Mouse (Mus musculus): ENCODE data around the gene Spata31d1d. TPM values are rescaled to one million over a fixed set of nuclear protein-coding genes. Genes with fewer than 3 reads are reported as not detected.
"Not testable (repeated sequence)": the region's sequence is repeated elsewhere in the genome, so short reads cannot be mapped to it uniquely, and the experiment has no call there.

Spata31d1d gene
- polyA plus RNA-seq, 1 experiment from 2014 or later = not detected

DNA sequence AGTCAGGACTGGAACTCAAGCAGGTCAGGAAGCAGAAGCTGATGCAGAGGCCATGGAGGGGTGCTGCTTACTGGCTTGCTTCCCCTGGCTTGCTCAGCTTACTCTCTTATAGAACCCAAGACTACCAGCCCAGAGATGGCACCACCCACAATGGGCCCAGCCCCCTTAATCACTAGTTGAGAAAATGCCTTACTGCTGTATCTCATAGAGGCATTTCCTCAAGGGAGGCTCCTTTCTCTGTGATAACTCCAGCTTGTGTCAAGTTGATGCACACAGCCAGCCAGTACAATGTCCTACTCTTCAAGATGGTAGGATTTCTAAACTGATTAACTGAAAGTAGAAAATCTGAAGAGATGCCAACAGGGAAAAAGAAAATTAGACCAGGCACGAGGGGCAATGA lies 9.5 kb downstream of the Spata31d1d start:
- WGBS = 81% methylated on average over 1 of the region's 1 CpGs

DNA sequence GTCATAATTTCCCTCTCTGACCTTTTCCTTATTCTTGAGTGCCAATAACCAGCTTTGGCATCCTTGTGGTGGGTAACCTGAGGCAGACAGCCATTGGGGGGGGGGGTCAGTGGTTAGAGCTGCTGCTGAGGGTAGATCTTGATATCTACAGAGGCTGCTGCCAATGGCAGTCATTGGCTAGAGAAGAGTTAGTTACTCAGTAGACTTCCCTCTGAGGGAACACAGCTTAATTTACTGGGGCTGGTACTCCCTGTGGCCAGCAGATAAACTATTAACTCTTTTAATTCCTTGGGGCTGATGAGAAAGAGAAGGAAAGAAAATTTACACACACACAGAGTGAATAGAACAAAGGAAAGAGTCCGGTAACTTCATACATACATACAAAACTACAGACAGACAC lies 12.1 kb downstream of the Spata31d1d start:
- Histone ChIP-seq H3K9me3 (no peaks in the 10 kb centered on the region), H3K4me1 (replicated peaks) (peaks cover 7% of the 10 kb centered on the region; the same call in 1 of the 2 replicates)
- 100% methylated on average over 1 of the region's 1 CpGs for WGBS

More for the DNA sequence above, 9.5 kb downstream of the Spata31d1d start:
- not testable (repeated sequence) for H3K36me3 ChIP-seq; H3K4me2 ChIP-seq; H3K9ac ChIP-seq; H3K9me3 ChIP-seq; H3K4me3 ChIP-seq; H3K27me3 ChIP-seq; ATAC-seq (ENCODE audit: low FRiP score); H3K27ac ChIP-seq
- H3K4me1 ChIP-seq (replicated peaks) = peaks cover 15% of the 10 kb centered on the region

DNA sequence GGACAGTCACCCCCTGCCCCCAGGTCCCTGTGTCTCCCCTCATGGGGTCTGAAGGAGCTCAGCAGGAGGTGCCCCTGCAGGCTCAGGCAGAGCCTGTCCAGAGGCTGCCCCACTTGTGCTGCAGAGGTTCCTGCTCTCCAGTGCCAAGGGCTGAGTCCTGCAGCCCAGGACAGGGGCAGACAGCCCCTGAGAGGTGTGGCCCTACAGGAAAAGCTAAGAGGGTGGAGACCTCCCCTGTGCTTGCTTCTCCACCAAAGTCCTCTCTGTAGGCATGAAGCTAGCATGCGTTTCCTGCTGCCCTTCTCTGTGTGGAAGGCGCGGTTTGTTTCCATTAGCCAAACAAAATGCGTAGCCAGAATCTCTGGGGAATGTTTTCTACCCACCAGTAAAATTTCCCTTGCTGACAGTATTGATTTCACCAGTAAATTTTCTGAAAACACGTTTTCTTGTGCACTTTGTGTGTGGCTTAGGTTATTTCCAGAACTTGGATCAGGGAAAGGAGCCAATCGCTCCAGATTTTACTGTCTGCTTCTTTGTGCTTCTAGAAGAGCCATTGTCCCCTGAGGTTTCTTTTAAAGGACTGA lies 12.6 kb downstream of the Spata31d1d start:
- ATAC-seq (ENCODE audit: low FRiP score); H3K4me1 ChIP-seq (replicated peaks); H3K36me3 ChIP-seq; H3K9ac ChIP-seq; H3K27me3 ChIP-seq; H3K4me3 ChIP-seq; H3K9me3 ChIP-seq; H3K4me2 ChIP-seq; H3K27ac ChIP-seq: not testable (repeated sequence)
- 41% methylated on average over 6 of the region's 6 CpGs for WGBS

More for the DNA sequence above, 12.1 kb downstream of the Spata31d1d start:
- Histone ChIP-seq H3K27me3 (no peaks in the 10 kb centered on the region), H3K36me3 (no peaks in the 10 kb centered on the region), H3K27ac (no peak overlapping the region), H3K9ac (no peak overlapping the region), H3K4me3 (no peak overlapping the region), H3K4me2 (no peak overlapping the region)
- no peak for ATAC-seq (ENCODE audit: low FRiP score)

DNA sequence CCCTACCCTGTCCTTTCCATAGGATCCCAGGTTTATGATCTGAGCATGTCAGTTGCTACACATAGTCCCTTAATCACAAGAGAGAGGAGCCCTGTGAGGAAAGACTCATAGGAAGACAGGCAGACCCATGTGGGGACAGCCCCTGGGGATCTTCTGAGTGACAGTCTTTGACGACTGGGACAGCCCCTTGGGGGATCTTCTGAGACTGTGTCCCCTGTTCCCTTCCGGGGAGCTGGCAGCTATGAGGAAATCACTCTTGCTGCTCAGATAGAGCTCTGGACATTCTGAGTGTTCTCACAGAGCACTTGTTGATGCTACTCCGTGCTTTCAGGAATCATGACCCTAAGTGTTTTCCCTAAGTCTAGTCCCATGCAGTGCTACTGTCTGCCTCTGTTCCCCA lies 17.8 kb downstream of the Spata31d1d start:
- H3K27me3 ChIP-seq = no peaks in the 10 kb centered on the region
- H3K4me2 ChIP-seq = no peak overlapping the region
- H3K36me3 ChIP-seq = no peaks in the 10 kb centered on the region
- no peak for ATAC-seq (ENCODE audit: low FRiP score)
- no peaks in the 10 kb centered on the region for H3K9me3 ChIP-seq
- no peak overlapping the region for H3K9ac ChIP-seq
- H3K4me1 ChIP-seq (replicated peaks) = no peaks in the 10 kb centered on the region
- WGBS = 40% methylated on average over 3 of the region's 3 CpGs
- no peak overlapping the region for H3K4me3 ChIP-seq
- H3K27ac ChIP-seq = no peak overlapping the region

DNA sequence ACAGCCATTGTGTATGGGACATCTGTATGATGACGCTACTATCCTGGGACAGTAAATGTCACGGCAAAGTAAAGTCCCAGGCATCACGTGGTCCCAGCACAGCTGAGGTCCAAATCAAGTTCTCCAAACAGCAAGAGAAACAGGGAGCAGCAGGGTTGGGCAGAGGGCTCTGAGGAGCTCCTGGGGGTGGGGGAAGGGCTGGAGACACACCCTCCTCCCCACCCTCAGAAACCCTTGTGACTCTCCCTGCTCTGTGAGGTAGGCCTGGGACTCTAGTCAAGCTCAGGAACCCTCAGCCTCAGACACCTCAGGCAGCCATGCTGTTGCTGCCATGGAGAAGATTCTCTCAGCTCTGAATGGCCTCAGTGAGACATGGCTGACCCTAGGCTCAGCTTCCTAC lies 19.6 kb downstream of the Spata31d1d start, which contains the start of gene Spata31d1b:
Spata31d1b (plus strand) TSS at position 301 of the 400 bp plus-strand sequence.
- not testable (repeated sequence) for ATAC-seq (ENCODE audit: low FRiP score); H3K27ac ChIP-seq; H3K36me3 ChIP-seq; H3K4me3 ChIP-seq; H3K27me3 ChIP-seq; H3K4me1 ChIP-seq (replicated peaks); H3K4me2 ChIP-seq; H3K9me3 ChIP-seq; H3K9ac ChIP-seq
- WGBS = 66% methylated on average over 3 of the region's 3 CpGs

DNA sequence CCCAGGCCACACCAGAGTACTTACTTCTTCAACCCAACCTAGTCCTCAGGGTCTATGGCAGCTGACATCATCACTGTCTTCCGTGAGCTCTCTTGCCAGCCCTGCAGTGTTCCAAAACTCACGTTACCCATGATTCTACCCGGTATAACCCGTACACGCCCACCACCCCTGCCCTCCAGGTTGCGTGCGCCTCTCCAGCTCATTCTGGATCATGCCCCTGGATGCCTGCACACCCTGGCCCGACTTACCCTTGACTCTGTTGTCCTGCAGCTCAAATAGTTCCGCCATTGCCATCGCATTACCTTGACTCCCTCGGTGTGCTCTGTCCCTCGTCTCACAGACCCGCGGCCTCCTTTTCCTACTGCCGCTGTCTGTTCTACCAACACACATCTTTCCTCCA lies 21.3 kb downstream of the Spata31d1d start, which contains the start of gene Spata31d1a:
Spata31d1a (minus strand) TSS at position 101 of the 400 bp plus-strand sequence.
- Histone ChIP-seq H3K4me2 (no peak within 1 kb of the TSS), H3K36me3 (no peaks in the 10 kb centered on the region), H3K4me3 (no peak within 1 kb of the TSS), H3K27ac (no peak within 1 kb of the TSS), H3K4me1 (replicated peaks) (no peaks in the 10 kb centered on the region), H3K9ac (no peak within 1 kb of the TSS), H3K27me3 (no peaks in the 10 kb centered on the region), H3K9me3 (no peaks in the 10 kb centered on the region)
- 92% methylated on average over 15 of the region's 15 CpGs for WGBS
- no peak for ATAC-seq (ENCODE audit: low FRiP score)

DNA sequence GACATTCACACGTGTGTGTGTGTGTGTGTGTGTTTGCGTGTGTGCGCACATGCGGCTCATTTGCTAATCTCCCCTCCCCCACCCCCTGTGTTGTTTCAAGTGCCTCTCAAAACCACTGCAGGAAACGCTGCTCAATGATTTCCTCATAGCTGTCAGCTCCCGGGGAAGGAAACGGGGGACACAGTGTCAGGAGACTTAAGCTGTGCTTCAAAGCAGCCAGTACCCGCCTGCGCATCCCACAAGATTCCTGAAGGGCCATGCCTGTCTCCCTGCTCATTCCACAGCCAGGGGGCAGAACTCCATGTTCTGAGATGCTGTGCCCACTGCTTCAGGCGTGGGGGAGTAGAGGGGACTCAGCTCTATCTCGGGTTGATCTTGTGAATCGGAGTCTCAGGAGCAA lies 27.0 kb downstream of the Spata31d1d start:
- H3K4me2 ChIP-seq = no peak overlapping the region
- no peak overlapping the region for H3K27ac ChIP-seq
- no peak overlapping the region for H3K9ac ChIP-seq
- no peaks in the 10 kb centered on the region for H3K36me3 ChIP-seq
- no peaks in the 10 kb centered on the region for H3K9me3 ChIP-seq
- 62% methylated on average over 12 of the region's 12 CpGs for WGBS
- ATAC-seq (ENCODE audit: low FRiP score) = no peak
- 0 out of 2 replicates have a peak, but pooled peaks cover 2% of the 10 kb centered on the region for H3K27me3 ChIP-seq
- H3K4me1 ChIP-seq (replicated peaks) = 0 out of 2 replicates have a peak, but pooled peaks cover 8% of the 10 kb centered on the region
- no peak overlapping the region for H3K4me3 ChIP-seq

DNA sequence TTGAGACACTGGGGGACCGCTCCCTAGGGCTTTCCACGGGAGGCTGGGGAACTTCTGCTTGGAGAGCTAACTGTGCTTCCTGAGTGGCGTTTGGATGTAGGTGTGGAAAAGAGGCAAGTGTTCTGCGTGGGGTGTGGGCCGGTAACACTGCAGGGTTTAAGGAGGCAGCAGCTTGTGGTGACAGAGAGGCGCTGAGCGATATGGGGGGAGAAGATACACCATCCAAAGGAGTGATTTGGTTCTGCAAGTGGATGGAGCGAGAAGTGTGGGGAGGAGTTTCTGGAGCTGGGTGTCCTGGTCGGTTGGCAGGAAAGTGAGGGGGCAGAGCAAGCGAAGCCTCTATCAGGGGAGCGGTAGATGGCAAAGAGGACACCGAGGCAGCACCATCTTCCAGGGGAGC lies 28.0 kb downstream of the Spata31d1d start:
- 88% methylated on average over 12 of the region's 12 CpGs for WGBS
- Histone ChIP-seq H3K4me3 (no peak overlapping the region), H3K9ac (no peak overlapping the region), H3K9me3 (no peaks in the 10 kb centered on the region), H3K4me2 (no peak overlapping the region), H3K27ac (no peak overlapping the region), H3K27me3 (0 out of 2 replicates have a peak, but pooled peaks cover 2% of the 10 kb centered on the region), H3K36me3 (no peaks in the 10 kb centered on the region), H3K4me1 (replicated peaks) (0 out of 2 replicates have a peak, but pooled peaks cover 8% of the 10 kb centered on the region)
- ATAC-seq (ENCODE audit: low FRiP score) = no peak

DNA sequence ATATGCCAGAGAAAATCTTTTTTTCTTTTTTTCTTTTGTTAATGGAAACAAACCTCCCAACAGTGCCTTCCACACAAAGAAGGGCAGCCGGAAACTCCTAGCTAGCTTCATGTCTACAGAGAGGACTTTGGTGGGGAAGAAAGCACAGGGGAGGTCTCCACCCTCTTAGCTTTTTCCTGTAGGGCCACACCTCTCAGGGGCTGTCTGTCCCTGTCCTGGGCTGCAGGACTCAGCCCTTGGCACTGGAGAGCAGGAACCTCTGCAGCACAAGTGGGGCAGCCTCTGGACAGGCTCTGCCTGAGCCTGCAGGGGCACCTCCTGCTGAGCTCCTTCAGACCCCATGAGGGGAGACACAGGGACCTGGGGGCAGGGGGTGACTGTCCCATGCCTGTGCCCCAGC lies 31.4 kb downstream of the Spata31d1d start:
- not testable (repeated sequence) for H3K9ac ChIP-seq; H3K27ac ChIP-seq; H3K4me1 ChIP-seq (replicated peaks); H3K27me3 ChIP-seq; H3K9me3 ChIP-seq; H3K36me3 ChIP-seq; ATAC-seq (ENCODE audit: low FRiP score); H3K4me3 ChIP-seq; H3K4me2 ChIP-seq
- 45% methylated on average over 1 of the region's 1 CpGs for WGBS

DNA sequence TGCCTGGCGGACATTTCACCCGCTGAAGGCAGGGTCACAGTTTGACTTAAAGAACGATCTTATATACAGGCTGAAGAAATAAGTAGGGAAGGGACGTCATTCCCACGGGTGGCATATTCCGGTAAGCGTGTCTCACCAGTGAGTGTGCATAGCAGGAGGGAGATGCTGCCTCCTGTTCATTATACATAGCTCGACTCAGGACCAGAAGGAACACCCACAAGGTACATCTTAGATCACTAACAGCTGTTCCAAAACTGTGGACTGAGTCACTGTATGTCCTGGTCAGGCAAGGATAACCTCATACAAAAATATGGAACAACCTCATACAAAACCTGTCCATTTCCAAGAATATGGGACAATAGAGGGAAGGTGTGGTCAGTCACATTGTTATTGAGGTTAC lies 32.4 kb downstream of the Spata31d1d start:
- Histone ChIP-seq H3K4me2 (no peak overlapping the region), H3K4me1 (replicated peaks) (0 out of 2 replicates have a peak, but pooled peaks cover 3% of the 10 kb centered on the region), H3K36me3 (no peaks in the 10 kb centered on the region), H3K27me3 (0 out of 2 replicates have a peak, but pooled peaks cover 5% of the 10 kb centered on the region), H3K27ac (no peak overlapping the region), H3K9me3 (no peaks in the 10 kb centered on the region), H3K4me3 (no peak overlapping the region), H3K9ac (no peak overlapping the region)
- no peak for ATAC-seq (ENCODE audit: low FRiP score)
- 91% methylated on average over 8 of the region's 8 CpGs for WGBS

DNA sequence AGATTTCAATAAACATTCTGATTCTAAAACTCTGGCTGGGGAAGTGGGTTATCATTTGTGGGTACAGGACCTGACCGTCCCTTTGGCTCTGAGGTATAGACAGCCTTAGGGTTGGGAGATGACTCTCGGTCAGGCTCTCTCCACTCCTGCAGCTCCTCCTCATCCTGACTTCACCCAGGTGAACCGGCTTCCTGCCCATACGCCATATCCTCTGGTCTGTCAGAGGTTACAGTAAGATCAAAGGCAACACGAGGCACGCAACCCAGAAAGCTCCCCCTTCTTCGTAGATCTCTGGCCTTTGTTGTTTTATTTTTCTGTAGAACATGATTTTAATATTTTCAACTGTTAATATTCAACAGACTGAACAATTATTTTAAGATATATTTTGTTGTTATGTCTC lies 35.8 kb downstream of the Spata31d1d start:
- no peaks in the 10 kb centered on the region; the same call in 1 of the 2 replicates for H3K4me1 ChIP-seq (replicated peaks)
- ATAC-seq (ENCODE audit: low FRiP score) = no peak
- no peaks in the 10 kb centered on the region for H3K36me3 ChIP-seq
- H3K27ac ChIP-seq = no peak overlapping the region
- H3K9ac ChIP-seq = no peak overlapping the region
- H3K9me3 ChIP-seq = no peaks in the 10 kb centered on the region
- 0 out of 2 replicates have a peak, but pooled peaks cover 3% of the 10 kb centered on the region for H3K27me3 ChIP-seq
- no peak overlapping the region for H3K4me2 ChIP-seq
- no peak overlapping the region for H3K4me3 ChIP-seq
- 90% methylated on average over 7 of the region's 7 CpGs for WGBS

DNA sequence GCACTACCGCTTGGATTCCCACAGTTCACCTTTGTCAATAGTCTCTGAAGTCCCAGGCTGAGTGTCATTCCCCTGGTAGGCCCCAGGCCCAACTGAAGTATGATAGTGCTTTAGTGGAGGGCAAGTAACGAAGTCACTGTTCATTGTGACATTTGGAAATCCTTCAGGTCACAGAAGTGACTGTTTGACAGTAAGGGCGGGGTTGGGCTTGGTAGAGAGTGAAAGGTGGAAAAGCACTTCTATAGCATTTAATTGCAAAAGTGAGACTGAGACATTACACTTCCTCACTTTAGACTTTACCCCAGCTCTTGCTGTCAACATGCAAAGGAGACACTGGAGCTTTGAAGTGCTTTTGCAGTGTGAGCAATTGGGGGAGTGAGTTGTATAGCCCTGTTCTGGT lies 37.5 kb downstream of the Spata31d1d start, which contains the start of gene 4921517D22Rik:
4921517D22Rik (minus strand) TSS at position 101 of the 400 bp plus-strand sequence.
- 95% methylated on average over 3 of the region's 3 CpGs for WGBS

DNA sequence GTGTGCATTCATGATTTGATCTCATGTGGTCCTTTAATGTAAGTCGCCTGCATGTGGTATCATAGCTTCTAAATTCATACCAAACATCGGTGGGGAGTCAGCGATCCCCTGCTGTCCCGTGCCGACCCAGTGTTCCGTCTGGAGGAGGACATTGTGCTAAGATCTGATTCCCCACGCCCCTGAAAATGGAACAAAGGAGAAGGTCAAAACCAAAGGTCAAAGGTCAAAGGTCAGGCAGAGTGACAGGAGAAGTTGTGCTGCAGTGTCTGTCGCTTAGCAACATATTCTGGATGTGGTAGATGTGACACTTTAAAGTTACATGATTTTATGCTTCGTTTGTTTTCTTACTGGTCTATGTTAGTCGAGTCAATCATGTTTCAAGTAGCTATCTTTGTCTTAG lies 40.1 kb downstream of the Spata31d1d start:
- ATAC-seq (ENCODE audit: low FRiP score) = no peak
- Histone ChIP-seq H3K4me3 (no peak overlapping the region), H3K4me2 (no peak overlapping the region), H3K4me1 (replicated peaks) (no peaks in the 10 kb centered on the region; the same call in 1 of the 2 replicates), H3K27ac (no peak overlapping the region), H3K9me3 (no peaks in the 10 kb centered on the region), H3K9ac (no peak overlapping the region), H3K27me3 (no peaks in the 10 kb centered on the region), H3K36me3 (no peaks in the 10 kb centered on the region)
- 18% methylated on average over 10 of the region's 10 CpGs for WGBS

More for the DNA sequence above, 37.5 kb downstream of the Spata31d1d start, which contains the start of gene 4921517D22Rik:
- H3K9ac ChIP-seq = no peak within 1 kb of the TSS
- no peaks in the 10 kb centered on the region; the same call in 1 of the 2 replicates for H3K4me1 ChIP-seq (replicated peaks)
- H3K4me2 ChIP-seq = no peak within 1 kb of the TSS
- H3K27me3 ChIP-seq = 0 out of 2 replicates have a peak, but pooled peaks cover 3% of the 10 kb centered on the region
- no peaks in the 10 kb centered on the region for H3K9me3 ChIP-seq
- H3K27ac ChIP-seq = no peak within 1 kb of the TSS
- ATAC-seq (ENCODE audit: low FRiP score) = no peak
- H3K4me3 ChIP-seq = no peak within 1 kb of the TSS
- no peaks in the 10 kb centered on the region for H3K36me3 ChIP-seq
